Mouse (Mus musculus) MEL (cell line): ENCODE data around the gene Cdk14. TPM values are rescaled to one million over a fixed set of nuclear protein-coding genes. Genes with fewer than 3 reads are reported as not detected.

Source experiments
- DNase-seq: peaks from one replicate; pipeline ENCODE4 v3.0.0; 2011; ENCODE audit warnings: low read depth, low spot score
- H3K27ac ChIP-seq: 2 replicates; pipeline ENCODE4 v1.5.1; 2012; ENCODE audit warnings: low read depth, mild to moderate bottlenecking, control low read depth, low read length, moderate library complexity; ENCODE audit not compliant: control insufficient read depth
- H3K27me3 ChIP-seq, 2 experiments: fragments of 150-350 bp in 1 of 2; sonication (generic) in 1 of 2; 2 replicates each; pipeline ENCODE4 v1.6.1; 2012; ENCODE audit warnings: low read length in 2 of 2, mild to moderate bottlenecking in 2 of 2, improper control_type of control experiment in 1 of 2, moderate library complexity in 1 of 2; ENCODE audit not compliant: insufficient read depth in 2 of 2, control insufficient read depth in 1 of 2
- H3K36me3 ChIP-seq, 2 experiments: 2 replicates each; pipeline ENCODE4 v1.6.1; 2012 to 2014; ENCODE audit warnings: low read length in 2 of 2, improper control_type of control experiment in 1 of 2, inconsistent platforms in 1 of 2, mild to moderate bottlenecking in 1 of 2; ENCODE audit not compliant: insufficient read depth in 2 of 2, control insufficient read depth in 1 of 2
- H3K4me1 ChIP-seq, 2 experiments: fragments of 150-350 bp in 1 of 2; sonication (generic) in 1 of 2; 2 replicates each; pipeline ENCODE4 v1.6.1; 2012; ENCODE audit warnings: low read length in 2 of 2, improper control_type of control experiment in 1 of 2, mild to moderate bottlenecking in 1 of 2; ENCODE audit not compliant: insufficient read depth in 2 of 2, control insufficient read depth in 1 of 2
- H3K4me3 ChIP-seq, 2 experiments: fragments of 150-350 bp in 1 of 2; sonication (generic) in 1 of 2; 2 replicates each; pipeline ENCODE4 v1.5.1; 2012; ENCODE audit warnings: low read depth in 2 of 2, low read length in 2 of 2, mild to moderate bottlenecking in 2 of 2, moderate library complexity in 2 of 2, control low read depth in 1 of 2, improper control_type of control experiment in 1 of 2; ENCODE audit not compliant: control insufficient read depth in 1 of 2, insufficient read depth in 1 of 2
- H3K79me2 ChIP-seq: 2 replicates; pipeline ENCODE4 v1.6.1; 2012; ENCODE audit warnings: mild to moderate bottlenecking, low read length, moderate library complexity; ENCODE audit not compliant: control insufficient read depth, poor library complexity, insufficient read depth
- H3K9ac ChIP-seq: 2 replicates; pipeline ENCODE4 v1.6.1; 2012; ENCODE audit warnings: low read depth, mild to moderate bottlenecking, control low read depth, low read length, moderate library complexity; ENCODE audit not compliant: control insufficient read depth, poor library complexity, severe bottlenecking
- H3K9me3 ChIP-seq: fragments of 150-350 bp; sonication (generic); replicated peaks from 2 replicates; pipeline ENCODE4 v1.6.1; 2012; ENCODE audit warnings: mild to moderate bottlenecking, low read length, improper control_type of control experiment, moderate library complexity; ENCODE audit not compliant: insufficient read depth
- BHLHE40 ChIP-seq: IDR thresholded peaks from 2 replicates; pipeline ENCODE4 v1.6.1; 2012; ENCODE audit warnings: low read depth, mild to moderate bottlenecking, inconsistent platforms, low read length, improper control_type of control experiment, borderline replicate concordance
- CHD1 ChIP-seq: IDR thresholded peaks from 2 replicates; pipeline ENCODE4 v1.6.1; 2012; ENCODE audit warnings: low read depth, mild to moderate bottlenecking, inconsistent platforms, low read length, improper control_type of control experiment
- CHD2 ChIP-seq: IDR thresholded peaks from 2 replicates; pipeline ENCODE4 v1.6.1; 2011; ENCODE audit warnings: low read length, improper control_type of control experiment
- CTCF ChIP-seq, 3 experiments: IDR thresholded peaks in 2 of 3; conservative IDR thresholded peaks in 1 of 3; 2 replicates each; pipeline ENCODE4 v1.5.1; 2011 to 2012; ENCODE audit warnings: low read length in 3 of 3, low read depth in 2 of 3, mild to moderate bottlenecking in 2 of 3, improper control_type of control experiment in 1 of 3, inconsistent platforms in 1 of 3, mixed read lengths in 1 of 3, moderate library complexity in 1 of 3; ENCODE audit not compliant: control insufficient read depth in 1 of 3, insufficient read depth in 1 of 3, poor library complexity in 1 of 3, severe bottlenecking in 1 of 3
- E2F4 ChIP-seq: IDR thresholded peaks from 2 replicates; pipeline ENCODE4 v1.6.1; 2011; ENCODE audit warnings: low read depth, low read length, improper control_type of control experiment, borderline replicate concordance
- ELF1 ChIP-seq: IDR thresholded peaks from 2 replicates; pipeline ENCODE4 v1.6.1; 2014; ENCODE audit warnings: low read depth, mild to moderate bottlenecking, inconsistent platforms, low read length, improper control_type of control experiment, moderate library complexity
- EP300 ChIP-seq, 2 experiments: IDR thresholded peaks; 2 replicates each; pipeline ENCODE4 v1.6.1; 2011; ENCODE audit warnings: improper control_type of control experiment in 2 of 2, low read length in 2 of 2, low read depth in 1 of 2, mild to moderate bottlenecking in 1 of 2
- GATA1 ChIP-seq: IDR thresholded peaks from 2 replicates; pipeline ENCODE4 v1.6.1; 2011; ENCODE audit warnings: low read depth, low read length, improper control_type of control experiment
- HCFC1 ChIP-seq: IDR thresholded peaks from 2 replicates; pipeline ENCODE4 v1.6.1; 2012; ENCODE audit warnings: low read depth, mild to moderate bottlenecking, inconsistent platforms, low read length, improper control_type of control experiment, moderate library complexity
- JUND ChIP-seq: IDR thresholded peaks from 2 replicates; pipeline ENCODE4 v1.6.1; 2011; ENCODE audit warnings: low read depth, mild to moderate bottlenecking, improper control_type of control experiment, low read length
- KAT2A ChIP-seq: conservative IDR thresholded peaks from 2 replicates; pipeline ENCODE4 v1.6.1; 2012; ENCODE audit warnings: low read depth, low read length, improper control_type of control experiment, inconsistent platforms
- MAX ChIP-seq: IDR thresholded peaks from 2 replicates; pipeline ENCODE4 v1.6.1; 2011; ENCODE audit warnings: low read length, improper control_type of control experiment
- MEF2A ChIP-seq: IDR thresholded peaks from 2 replicates; pipeline ENCODE4 v1.6.1; 2014; ENCODE audit warnings: low read depth, mild to moderate bottlenecking, inconsistent platforms, low read length, improper control_type of control experiment; ENCODE audit not compliant: poor library complexity, insufficient replicate concordance, severe bottlenecking; ENCODE audit errors: extremely low read depth
- MXI1 ChIP-seq: IDR thresholded peaks from 2 replicates; pipeline ENCODE4 v1.6.1; 2011; ENCODE audit warnings: mild to moderate bottlenecking, low read depth, low read length, improper control_type of control experiment
- MYB ChIP-seq: IDR thresholded peaks from 2 replicates; pipeline ENCODE4 v1.6.1; 2011; ENCODE audit warnings: mild to moderate bottlenecking, low read depth, low read length, improper control_type of control experiment
- MYC ChIP-seq: IDR thresholded peaks from 2 replicates; pipeline ENCODE4 v1.6.1; 2011; ENCODE audit warnings: low read depth, mild to moderate bottlenecking, low read length, improper control_type of control experiment, moderate library complexity
- NELFE ChIP-seq: IDR thresholded peaks from 2 replicates; pipeline ENCODE4 v1.6.1; 2011; ENCODE audit warnings: low read depth, low read length, improper control_type of control experiment
- NRF1 ChIP-seq: IDR thresholded peaks from 2 replicates; pipeline ENCODE4 v1.6.1; 2014; ENCODE audit warnings: low read depth, mild to moderate bottlenecking, inconsistent platforms, low read length, improper control_type of control experiment, moderate library complexity; ENCODE audit not compliant: poor library complexity, insufficient read depth, severe bottlenecking
- POLR2A ChIP-seq, 2 experiments: IDR thresholded peaks; 2 replicates each; pipeline ENCODE4 v1.6.1; 2011 to 2012; ENCODE audit warnings: low read length in 2 of 2, mild to moderate bottlenecking in 2 of 2, control low read depth in 1 of 2, improper control_type of control experiment in 1 of 2, low read depth in 1 of 2, moderate library complexity in 1 of 2; ENCODE audit not compliant: control insufficient read depth in 1 of 2, insufficient read depth in 1 of 2, poor library complexity in 1 of 2
- POLR2AphosphoS5 ChIP-seq: IDR thresholded peaks from 2 replicates; pipeline ENCODE4 v1.6.1; 2012; ENCODE audit warnings: low read depth, borderline replicate concordance, mild to moderate bottlenecking, inconsistent platforms, low read length, moderate library complexity, mixed read lengths
- RAD21 ChIP-seq: IDR thresholded peaks from 2 replicates; pipeline ENCODE4 v1.6.1; 2011; ENCODE audit warnings: mild to moderate bottlenecking, low read depth, low read length, improper control_type of control experiment
- SIN3A ChIP-seq: IDR thresholded peaks from 2 replicates; pipeline ENCODE4 v1.6.1; 2012; ENCODE audit warnings: low read length, improper control_type of control experiment, inconsistent platforms
- SMC3 ChIP-seq: IDR thresholded peaks from 2 replicates; pipeline ENCODE4 v1.6.1; 2011; ENCODE audit warnings: low read depth, low read length, improper control_type of control experiment
- UBTF ChIP-seq: IDR thresholded peaks from 2 replicates; pipeline ENCODE4 v1.6.1; 2012; ENCODE audit warnings: low read depth, mild to moderate bottlenecking, inconsistent platforms, low read length, improper control_type of control experiment, moderate library complexity, borderline replicate concordance; ENCODE audit not compliant: insufficient read depth
- USF1 ChIP-seq: IDR thresholded peaks from 2 replicates; pipeline ENCODE4 v1.6.1; 2014; ENCODE audit warnings: low read depth, mild to moderate bottlenecking, inconsistent platforms, low read length, improper control_type of control experiment, moderate library complexity
- ZMIZ1 ChIP-seq: IDR thresholded peaks from 2 replicates; pipeline ENCODE4 v1.6.1; 2012; ENCODE audit warnings: low read depth, mild to moderate bottlenecking, inconsistent platforms, low read length, improper control_type of control experiment, moderate library complexity
- ZNF384 ChIP-seq: IDR thresholded peaks from 2 replicates; pipeline ENCODE4 v1.6.1; 2012; ENCODE audit warnings: low read depth, mild to moderate bottlenecking, inconsistent platforms, low read length, improper control_type of control experiment
- polyA plus RNA-seq, 2 experiments: library from polyadenylated mRNA; stranded (reverse) in 1 of 2; unstranded in 1 of 2; fragments of >175 nt in 1 of 2; fragments of >200 nt in 1 of 2; gene quantifications; 2 replicates each; pipeline versions ENCODE4 v1.2.1 to v1.2.4; 2012; ENCODE audit warnings: low replicate concordance in 2 of 2, low read depth in 1 of 2; ENCODE audit not compliant: insufficient read length in 2 of 2, insufficient read depth in 1 of 2, missing spikeins in 1 of 2
- total RNA-seq: library from RNA; depleted of rRNA; stranded (reverse); fragments of 300-350 nt; gene quantifications from 2 replicates; pipeline ENCODE4 v1.2.3, GENCODE M21; 2012

Gene Cdk14
- total and polyA plus RNA-seq, 3 experiments = not detected

- Histone ChIP-seq H3K79me2 (no peaks in the 10 kb centered on the region), H3K9ac (no peak overlapping the region), H3K36me3 (no peaks in the 10 kb centered on the region), H3K27ac (no peak overlapping the region), H3K4me3 (no peak overlapping the region), H3K9me3 (no peaks in the 10 kb centered on the region), H3K4me1 (no peaks in the 10 kb centered on the region), H3K27me3 (no peaks in the 10 kb centered on the region; a peak in 1 of 4 replicates)
- DNase-seq = no peak
- TF ChIP-seq SMC3 (no peak), RAD21 (no peak), POLR2AphosphoS5 (no peak), BHLHE40 (no peak)
Measured at GRCm38 (mm10) chr5:5175611-5176010, 244.5 kb downstream of the Cdk14 start.

GRCm38 (mm10) chr5:5175090-5175489, 245.0 kb downstream of the Cdk14 start:
- Histone ChIP-seq H3K27ac (no peak overlapping the region), H3K79me2 (no peaks in the 10 kb centered on the region), H3K9me3 (no peaks in the 10 kb centered on the region), H3K36me3 (no peaks in the 10 kb centered on the region), H3K4me1 (no peaks in the 10 kb centered on the region), H3K4me3 (no peak overlapping the region), H3K27me3 (no peaks in the 10 kb centered on the region; a peak in 1 of 4 replicates), H3K9ac (no peak overlapping the region)
- no peak for DNase-seq
- TF ChIP-seq KAT2A (no peak), EP300 (IDR thresholded peaks at IDR 0.05; ENCODE audit: low read depth in 1 of 2, low read length in 2 of 2) (no peak), GATA1 (no peak), MAX (no peak), MEF2A (no peak), NELFE (no peak), NRF1 (no peak), HCFC1 (no peak), POLR2A (IDR thresholded peaks at IDR 0.05; ENCODE audit: control insufficient read depth in 1 of 2, insufficient read depth in 1 of 2, low read depth in 1 of 2, low read length in 2 of 2, poor library complexity in 1 of 2) (no peak), CHD2 (no peak), ELF1 (no peak), MXI1 (no peak), MYC (no peak)

GRCm38 (mm10) chr5:5166086-5166485, 254.0 kb downstream of the Cdk14 start:
- H3K4me3 ChIP-seq = no peak overlapping the region
- H3K79me2 ChIP-seq = no peaks in the 10 kb centered on the region
- H3K36me3 ChIP-seq = no peaks in the 10 kb centered on the region
- no peak for DNase-seq
- TF ChIP-seq ZMIZ1 (no peak), BHLHE40 (no peak), MYB (no peak), NRF1 (no peak), ZNF384 (no peak), JUND (no peak), USF1 (no peak), POLR2AphosphoS5 (no peak), SIN3A (no peak), UBTF (no peak), E2F4 (no peak), ELF1 (no peak), MYC (no peak), CHD1 (no peak), CTCF (IDR thresholded peaks at IDR 0.05 in 2 of 3, conservative IDR thresholded peaks at IDR 0.05 in 1 of 3; ENCODE audit: control insufficient read depth in 1 of 3, insufficient read depth in 1 of 3, low read depth in 2 of 3, low read length in 3 of 3, poor library complexity in 1 of 3, severe bottlenecking in 1 of 3) (no peak)
- no peak overlapping the region for H3K9ac ChIP-seq
- H3K27me3 ChIP-seq = no peaks in the 10 kb centered on the region
- H3K9me3 ChIP-seq = no peaks in the 10 kb centered on the region
- H3K4me1 ChIP-seq = no peaks in the 10 kb centered on the region
- no peak overlapping the region for H3K27ac ChIP-seq
